Mouse (Mus musculus): Measurements from ENCODE around the gene Itgb1bp2. TPM values are rescaled to one million over a fixed set of nuclear protein-coding genes. Genes with fewer than 3 reads are reported as not detected.
"Not testable (repeated sequence)": the region's sequence is repeated elsewhere in the genome, so short reads cannot be mapped to it uniquely, and the experiment has no call there.

Gene Itgb1bp2
- polyA plus RNA-seq, 1 experiment from 2014 or later: 2.3 TPM

- WGBS: 91% methylated on average over 4 of the region's 4 CpGs
- no peak overlapping the region for H3K9ac ChIP-seq (replicated peaks; ENCODE audit: low read depth)
- no peak overlapping the region for H3K4me2 ChIP-seq (replicated peaks; ENCODE audit: low read depth, low read length)
- H3K36me3 ChIP-seq (ENCODE audit: insufficient read depth, low read length): no peaks in the 10 kb centered on the region
- no peaks in the 10 kb centered on the region for H3K27me3 ChIP-seq (replicated peaks; ENCODE audit: insufficient read depth, low read length)
- no peak overlapping the region for H3K4me3 ChIP-seq (ENCODE audit: low read depth, low read length)
- DNase-seq (ENCODE audit: low spot score): no peak
- H3K9me3 ChIP-seq (ENCODE audit: low read length): no peaks in the 10 kb centered on the region
- TF ChIP-seq CTCF (IDR thresholded peaks at IDR 0.05) (no peak), EP300 (IDR thresholded peaks at IDR 0.05) (no peak)
- ATAC-seq: no peak
- H3K4me1 ChIP-seq (ENCODE audit: insufficient read depth, low read depth, low read length): no peaks in the 10 kb centered on the region
- no peak overlapping the region for H3K27ac ChIP-seq (ENCODE audit: low read length)
Observed at GRCm38 (mm10) chrX:101472202-101472601, 23.3 kb downstream of the Itgb1bp2 start.

DNA sequence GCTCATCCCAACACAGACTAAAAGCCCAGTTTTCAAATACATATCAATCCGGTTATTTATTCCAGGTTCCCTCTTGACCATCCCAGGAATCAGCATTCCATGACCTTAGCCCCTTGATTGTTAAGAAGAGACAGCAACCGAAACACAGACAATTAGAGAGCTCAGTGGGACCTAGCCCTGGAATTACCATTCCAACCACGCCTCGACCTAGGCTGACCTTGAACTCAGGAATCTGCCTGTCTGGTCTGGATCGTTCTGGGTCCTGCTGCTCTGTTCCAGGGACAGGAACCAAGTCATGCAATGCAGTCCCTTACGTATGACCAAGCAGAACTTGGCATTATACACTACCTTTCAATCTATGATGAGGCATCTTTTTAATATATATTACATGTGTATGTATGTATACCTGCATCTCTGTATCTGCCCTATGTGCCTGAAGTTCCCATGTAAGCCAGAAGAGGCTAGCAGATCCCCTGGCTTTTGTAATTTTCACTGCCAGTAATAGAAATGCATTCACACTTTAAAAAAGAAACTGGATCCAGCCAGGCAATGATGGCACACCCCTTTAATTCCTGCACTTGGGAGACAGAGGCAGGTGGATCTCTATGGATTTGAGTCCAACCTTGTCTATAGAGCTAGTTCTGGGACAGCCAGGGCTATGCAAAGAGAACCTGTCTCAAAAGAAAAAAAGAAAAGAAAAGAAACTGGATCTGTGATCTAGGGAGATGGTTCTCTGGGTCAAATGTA, 32.9 kb downstream of the Itgb1bp2 start:
- no peaks in the 10 kb centered on the region for H3K9me3 ChIP-seq (ENCODE audit: low read length)
- no peaks in the 10 kb centered on the region for H3K4me1 ChIP-seq (ENCODE audit: insufficient read depth, low read depth, low read length)
- no peak for DNase-seq (ENCODE audit: low spot score)
- H3K4me3 ChIP-seq (ENCODE audit: low read depth, low read length): no peak overlapping the region
- no peak for ATAC-seq
- H3K27me3 ChIP-seq (replicated peaks; ENCODE audit: insufficient read depth, low read length): no peaks in the 10 kb centered on the region
- no peak overlapping the region for H3K27ac ChIP-seq (ENCODE audit: low read length)
- H3K9ac ChIP-seq (replicated peaks; ENCODE audit: low read depth): no peak overlapping the region
- H3K36me3 ChIP-seq (ENCODE audit: insufficient read depth, low read length): no peaks in the 10 kb centered on the region
- 83% methylated on average over 6 of the region's 6 CpGs for WGBS
- TF ChIP-seq CTCF (IDR thresholded peaks at IDR 0.05) (no peak), EP300 (IDR thresholded peaks at IDR 0.05) (no peak)
- no peak overlapping the region for H3K4me2 ChIP-seq (replicated peaks; ENCODE audit: low read depth, low read length)

- not testable (repeated sequence) for H3K4me2 ChIP-seq (replicated peaks; ENCODE audit: low read depth, low read length)
Observed at GRCm38 (mm10) chrX:101486487-101487152, 37.7 kb downstream of the Itgb1bp2 start.

More at GRCm38 (mm10) chrX:101486487-101487152, 37.7 kb downstream of the Itgb1bp2 start:
- H3K36me3 ChIP-seq (ENCODE audit: insufficient read depth, low read length); H3K4me1 ChIP-seq (ENCODE audit: insufficient read depth, low read depth, low read length); H3K9me3 ChIP-seq (ENCODE audit: low read length); H3K9ac ChIP-seq (replicated peaks; ENCODE audit: low read depth); H3K27me3 ChIP-seq (replicated peaks; ENCODE audit: insufficient read depth, low read length); H3K27ac ChIP-seq (ENCODE audit: low read length); H3K4me3 ChIP-seq (ENCODE audit: low read depth, low read length): not testable (repeated sequence)
- DNase-seq (ENCODE audit: low spot score): peak; percentile 71
- peak; percentile 85 for TF ChIP-seq CTCF (IDR thresholded peaks at IDR 0.05)
- 23% methylated on average over 10 of the region's 12 CpGs for WGBS
- peak; percentile 43; the same call in 1 of the 2 replicates for ATAC-seq

Other genes starting within 250 kb of the Itgb1bp2 start
- gene Snx12, start 226.5 kb upstream of the Itgb1bp2 start, polyA plus RNA-seq (2015; fragmentation: Nextera tagmentation; extraction: Ambion mirVana): 30.7 and 35.4 TPM in 2 replicates
- gene Foxo4, start 194.6 kb upstream of the Itgb1bp2 start, polyA plus RNA-seq (2015; fragmentation: Nextera tagmentation; extraction: Ambion mirVana): 2.9 and 3.1 TPM in 2 replicates
- gene Gm614, start 185.1 kb upstream of the Itgb1bp2 start, polyA plus RNA-seq (2015; fragmentation: Nextera tagmentation; extraction: Ambion mirVana): 0.25 and 0.27 TPM in 2 replicates
- gene Il2rg, start 180.8 kb upstream of the Itgb1bp2 start, polyA plus RNA-seq (2015; fragmentation: Nextera tagmentation; extraction: Ambion mirVana): 58.3 and 59.1 TPM in 2 replicates
- not detected in 2 replicates for gene Gm20489, start 180.1 kb upstream of the Itgb1bp2 start, polyA plus RNA-seq (2015; fragmentation: Nextera tagmentation; extraction: Ambion mirVana)
- 19.8 and 20.6 TPM in 2 replicates for gene Med12, start 175.1 kb upstream of the Itgb1bp2 start, polyA plus RNA-seq (2015; fragmentation: Nextera tagmentation; extraction: Ambion mirVana)
- 0.25 and 0.29 TPM in 2 replicates for gene Nlgn3, start 149.9 kb upstream of the Itgb1bp2 start, polyA plus RNA-seq (2015; fragmentation: Nextera tagmentation; extraction: Ambion mirVana)
- gene Gjb1, start 72.7 kb upstream of the Itgb1bp2 start, polyA plus RNA-seq (2015; fragmentation: Nextera tagmentation; extraction: Ambion mirVana): 1.6 and 2.0 TPM in 2 replicates
- 12.7 and 14.3 TPM in 2 replicates for gene Zmym3, start 28.2 kb upstream of the Itgb1bp2 start, polyA plus RNA-seq (2015; fragmentation: Nextera tagmentation; extraction: Ambion mirVana)
- gene Nono, start 19.8 kb upstream of the Itgb1bp2 start, polyA plus RNA-seq (2015; fragmentation: Nextera tagmentation; extraction: Ambion mirVana): 117 and 131 TPM in 2 replicates
- 4.0 and 5.6 TPM in 2 replicates for gene Taf1, start 83.6 kb downstream of the Itgb1bp2 start, polyA plus RNA-seq (2015; fragmentation: Nextera tagmentation; extraction: Ambion mirVana)
- 76.6 and 88.2 TPM in 2 replicates for gene Ogt, start 191.0 kb downstream of the Itgb1bp2 start, polyA plus RNA-seq (2015; fragmentation: Nextera tagmentation; extraction: Ambion mirVana)

Data from lung, postnatal 0 days (tissue).